Mouse (Mus musculus) kidney, adult 8-10 months (tissue): Measurements from ENCODE around the gene Npas3.
A peak's percentile ranks its signal among the peaks of the same experiment; 100 is the strongest.
"Not testable (repeated sequence)": the region's sequence is repeated elsewhere in the genome, so short reads cannot be mapped to it uniquely, and the experiment has no call there.

ENCODE experiments used
- DNase-seq, 2 experiments: peaks; one replicate each; pipeline ENCODE4 v3.0.0; 2022

Npas3 gene

DNA sequence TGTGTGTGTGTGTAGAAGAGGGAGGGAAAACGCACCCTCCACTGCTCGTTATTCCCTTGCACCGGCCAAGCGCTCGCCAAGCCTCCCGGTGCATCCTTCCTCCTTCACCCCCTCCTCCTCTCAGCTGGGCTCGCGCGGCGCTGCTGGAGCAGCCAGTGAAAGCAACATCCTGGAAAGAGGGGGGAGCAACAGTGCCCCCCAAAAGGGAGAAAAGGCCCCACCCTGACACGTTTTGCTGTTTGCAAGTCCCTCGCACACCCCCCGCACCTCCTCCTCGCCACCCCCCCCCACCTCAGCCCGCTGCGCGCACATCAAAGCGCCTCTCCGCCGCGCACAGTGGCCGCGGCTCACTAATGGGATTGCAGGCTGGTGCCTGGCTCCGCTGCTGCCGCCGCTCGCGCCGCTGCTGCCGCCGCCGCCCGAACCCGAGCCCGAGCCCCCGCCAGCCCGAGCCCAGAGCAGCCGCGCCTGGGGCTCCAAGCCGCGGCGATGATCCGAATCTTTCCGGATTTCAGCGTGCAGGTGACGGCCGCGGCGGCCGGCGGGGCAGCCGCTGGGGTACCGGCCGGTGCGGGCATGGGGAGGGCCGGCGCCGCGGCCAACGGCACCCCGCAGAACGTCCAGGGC is at the start of gene Npas3:
Npas3 (plus strand) TSS at position 577 of the 627 bp plus-strand sequence.
- no peak for DNase-seq

DNA sequence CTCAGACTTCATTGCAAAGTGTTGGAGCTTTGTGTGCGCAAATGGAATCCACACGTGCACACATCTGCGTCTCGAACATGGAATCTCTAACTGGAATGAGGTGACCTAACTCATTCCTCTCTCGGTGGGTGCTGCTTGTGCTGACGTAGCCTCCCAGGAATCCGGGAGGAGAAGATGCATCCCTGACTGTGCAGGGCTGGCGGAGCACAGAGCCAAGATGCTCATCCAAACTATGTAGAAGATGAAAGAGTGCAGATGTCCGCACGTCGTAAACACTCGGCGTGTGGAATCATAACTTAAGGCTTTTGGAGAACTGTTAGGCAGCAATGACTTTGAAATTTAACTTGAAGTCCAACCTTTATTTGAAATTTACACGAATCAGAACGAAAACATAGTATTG is 31.3 kb upstream of the Npas3 start:
- no peak for DNase-seq

- no peak for DNase-seq
Observed at GRCm38 (mm10) chr12:53222742-53223141, 25.7 kb upstream of the Npas3 start.

GRCm38 (mm10) chr12:53227356-53227755 is 21.1 kb upstream of the Npas3 start:
- no peak for DNase-seq

- DNase-seq: no peak
Observed at GRCm38 (mm10) chr12:53229419-53229818, 19.1 kb upstream of the Npas3 start.

GRCm38 (mm10) chr12:53246181-53246580 is 2.3 kb upstream of the Npas3 start:
- DNase-seq: no peak

GRCm38 (mm10) chr12:53246581-53247490 is 1.6 kb upstream of the Npas3 start:
- no peak for DNase-seq

DNA sequence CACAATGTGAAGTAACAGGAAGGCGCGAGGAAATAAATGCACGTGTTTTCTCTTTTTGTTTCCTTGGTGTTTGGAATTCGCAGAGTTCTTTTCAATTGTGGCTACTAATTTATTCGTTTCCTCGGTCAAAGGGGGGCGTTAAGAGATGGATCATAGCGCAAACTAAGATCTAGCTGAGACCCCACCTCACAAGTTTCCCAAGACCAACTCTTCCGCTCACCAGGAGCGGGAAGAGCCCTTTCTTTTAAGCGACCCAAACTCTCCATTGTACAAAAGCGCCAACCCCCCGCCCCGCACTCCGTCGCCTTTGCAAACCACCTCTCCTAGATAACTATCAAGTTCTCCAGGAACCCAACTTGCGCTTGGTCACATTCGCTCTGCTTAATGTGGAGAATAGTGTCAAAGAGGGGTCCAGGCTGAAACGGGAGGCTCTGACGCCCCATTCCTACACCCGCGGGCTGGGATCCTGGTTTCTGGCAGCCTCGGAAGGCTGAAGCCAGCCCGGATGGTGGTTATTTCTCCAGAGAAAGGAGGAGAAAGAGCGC is 914 bp upstream of the Npas3 start:
- no peak for DNase-seq

GRCm38 (mm10) chr12:53248796-53249195 is 319 bp downstream of the Npas3 start:
- DNase-seq: no peak

GRCm38 (mm10) chr12:53251701-53252181 is 3.3 kb downstream of the Npas3 start:
- peak; percentile 16 to 36 for DNase-seq

- no peak for DNase-seq
Observed at GRCm38 (mm10) chr12:53252213-53252571, 3.7 kb downstream of the Npas3 start.

DNA sequence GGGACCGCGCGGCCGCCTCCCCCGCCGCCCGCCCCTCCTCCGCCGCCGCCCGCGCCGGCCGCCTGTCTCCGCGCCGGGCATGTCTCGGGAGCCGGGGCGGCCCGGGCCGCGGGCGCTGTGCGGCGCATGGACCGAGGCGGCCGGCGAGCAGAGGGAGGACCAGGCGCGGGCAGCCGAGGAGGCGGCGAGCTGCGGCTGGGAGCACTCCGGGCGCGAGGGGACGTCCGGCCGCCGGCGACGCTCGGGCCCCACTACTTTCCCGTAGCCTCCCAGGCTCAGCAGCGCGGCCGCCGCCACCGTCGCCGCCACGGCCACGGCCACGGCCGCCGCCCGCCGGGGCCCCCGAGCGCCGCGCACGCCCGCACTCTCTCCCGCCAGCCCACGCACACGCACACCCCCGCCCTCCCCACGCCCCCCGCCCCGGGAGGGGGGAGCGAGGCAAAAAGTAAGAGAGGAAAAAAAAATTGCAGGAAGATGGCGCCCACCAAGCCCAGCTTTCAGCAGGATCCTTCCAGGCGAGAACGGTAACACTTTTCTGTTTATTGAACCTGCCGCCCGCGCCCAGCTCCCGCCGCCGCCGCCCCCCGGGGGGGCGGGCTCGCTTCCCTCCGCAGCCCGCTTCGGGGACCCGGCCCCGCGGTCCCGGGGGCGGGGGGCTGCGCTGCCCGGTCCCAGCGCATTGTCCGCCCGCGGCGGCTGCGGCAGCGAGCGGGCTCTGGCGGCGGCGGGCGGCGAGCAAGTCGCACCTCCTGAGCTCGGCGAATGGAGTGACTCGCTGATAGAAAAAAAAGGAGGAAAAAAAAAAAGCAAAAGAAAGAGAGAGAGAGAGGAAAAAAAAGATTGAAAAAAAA is 4.3 kb downstream of the Npas3 start:
- no peak for DNase-seq

GRCm38 (mm10) chr12:53253461-53254159 is 5.1 kb downstream of the Npas3 start:
- DNase-seq: no peak

- DNase-seq: no peak
Observed at GRCm38 (mm10) chr12:53254160-53254480, 5.6 kb downstream of the Npas3 start.

DNA sequence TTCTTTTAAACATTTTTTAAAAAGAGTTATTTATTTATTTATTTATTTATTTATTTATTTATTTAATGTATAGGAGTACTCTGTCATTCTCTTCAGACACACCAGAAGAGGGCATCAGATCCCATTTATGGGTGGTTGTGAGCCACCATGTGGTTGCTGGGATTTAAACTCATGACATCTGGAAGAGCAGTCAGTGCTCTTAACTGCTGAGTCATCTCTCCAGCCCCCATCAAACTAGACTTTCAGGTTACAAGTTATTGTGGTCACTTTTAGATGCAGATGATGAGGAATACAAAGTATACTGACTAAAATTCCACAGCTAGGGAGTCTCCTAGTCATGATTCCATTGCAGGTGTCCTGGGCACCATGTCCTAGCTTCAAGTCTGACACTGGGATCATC is 26.0 kb downstream of the Npas3 start:
- DNase-seq: not testable (repeated sequence)

DNA sequence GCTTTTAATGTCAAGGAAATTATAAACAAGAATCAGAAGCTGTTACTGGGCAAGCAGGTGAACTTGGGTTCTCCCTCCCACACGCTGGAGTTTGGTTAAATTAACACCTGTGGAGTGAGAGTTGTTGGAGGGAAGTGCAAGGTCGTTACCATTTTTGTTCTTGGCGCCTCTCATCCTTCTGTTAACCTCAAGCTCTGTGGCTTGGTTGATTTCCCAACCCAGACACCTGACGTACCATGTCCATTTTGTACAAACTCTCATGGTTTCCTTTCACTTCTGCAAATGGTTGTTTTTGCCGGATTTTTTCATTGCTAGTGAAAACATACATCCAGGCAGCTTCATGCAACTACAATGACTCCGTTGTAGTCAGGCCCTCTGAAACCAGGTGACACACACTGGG is 28.9 kb downstream of the Npas3 start:
- DNase-seq: no peak

DNA sequence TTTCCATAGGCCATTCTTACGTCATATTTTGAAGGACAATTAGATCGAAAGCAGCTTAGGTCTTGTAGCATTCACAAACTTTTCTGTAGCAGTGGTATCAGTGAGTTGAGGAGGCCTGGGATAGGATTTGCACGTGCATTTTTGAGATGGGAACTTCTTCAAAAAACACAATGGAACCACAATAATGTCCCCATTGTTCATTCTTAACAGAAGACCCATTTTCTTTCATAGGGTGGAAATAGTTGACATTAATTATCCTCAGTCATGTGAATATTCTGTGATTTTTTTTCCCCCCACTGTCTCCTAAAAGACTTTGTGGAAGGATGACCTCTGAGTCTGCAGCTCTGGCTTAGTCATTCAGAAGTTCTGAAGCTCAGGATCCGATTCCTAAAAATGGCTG is 41.9 kb downstream of the Npas3 start:
- DNase-seq: no peak

GRCm38 (mm10) chr12:53290846-53291245 is 42.4 kb downstream of the Npas3 start:
- no peak for DNase-seq

DNA sequence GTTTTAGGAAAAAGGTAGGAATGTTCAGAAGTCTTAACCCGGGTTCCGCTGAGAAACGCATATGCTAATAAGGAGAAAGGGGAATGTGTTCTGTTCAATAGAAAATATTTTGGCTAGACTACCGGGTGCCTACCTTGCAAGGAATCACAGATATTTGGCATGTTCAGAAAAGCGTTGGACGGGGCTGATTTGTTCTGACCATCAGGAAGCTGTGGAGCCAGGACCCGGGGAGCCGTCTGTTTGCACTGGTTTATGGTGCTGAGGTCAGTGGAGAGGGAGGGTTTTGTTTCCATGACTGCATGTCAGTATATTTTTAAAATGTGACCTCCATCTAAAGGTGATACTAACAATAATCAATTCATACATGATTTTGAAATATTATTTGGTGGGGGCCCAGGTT is 43.5 kb downstream of the Npas3 start:
- DNase-seq: no peak

GRCm38 (mm10) chr12:53292508-53293300 is 44.2 kb downstream of the Npas3 start:
- no peak for DNase-seq

DNA sequence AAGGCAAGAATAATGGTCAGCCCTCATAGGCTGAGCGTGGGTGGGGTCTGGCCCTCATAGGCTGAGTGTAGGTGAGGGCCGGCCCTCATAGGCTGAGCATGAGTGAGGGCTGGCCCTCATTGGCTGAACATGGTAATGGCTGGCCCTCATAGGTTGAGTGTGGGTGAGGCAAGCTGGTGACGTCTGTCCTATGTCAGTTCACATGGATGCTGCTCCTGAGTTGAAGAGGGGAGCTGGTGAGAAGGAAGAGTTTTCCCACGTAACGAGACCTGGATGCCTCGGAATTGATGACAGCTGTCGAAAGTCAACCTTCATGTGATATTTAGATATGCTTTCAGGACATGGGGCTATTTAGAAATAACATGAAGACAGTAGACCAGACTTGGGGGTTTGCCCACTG is 45.5 kb downstream of the Npas3 start:
- DNase-seq: no peak

DNA sequence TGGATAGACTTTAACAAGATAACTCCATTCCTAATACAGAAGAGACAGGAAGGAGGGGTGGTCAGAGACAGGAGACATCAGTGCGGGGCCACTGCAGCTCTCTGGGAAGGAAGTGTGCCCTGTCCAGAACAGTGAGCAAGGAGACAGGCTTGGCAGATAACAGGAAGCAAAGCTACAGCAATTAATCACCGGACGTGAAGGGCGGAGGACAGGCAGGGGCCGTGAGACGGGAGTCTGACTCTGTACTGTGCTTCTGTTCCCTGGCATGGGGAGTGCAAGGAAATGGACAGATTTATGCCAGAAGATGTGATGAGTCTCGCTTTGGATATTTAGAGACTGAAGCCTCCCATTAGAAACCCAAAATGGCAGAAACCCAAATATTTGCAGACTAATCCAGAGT is 47.3 kb downstream of the Npas3 start:
- peak; percentile 8 to 24 for DNase-seq
